ENCODE assay signal across 8 mouse cellular contexts in the genomic region with DNA sequence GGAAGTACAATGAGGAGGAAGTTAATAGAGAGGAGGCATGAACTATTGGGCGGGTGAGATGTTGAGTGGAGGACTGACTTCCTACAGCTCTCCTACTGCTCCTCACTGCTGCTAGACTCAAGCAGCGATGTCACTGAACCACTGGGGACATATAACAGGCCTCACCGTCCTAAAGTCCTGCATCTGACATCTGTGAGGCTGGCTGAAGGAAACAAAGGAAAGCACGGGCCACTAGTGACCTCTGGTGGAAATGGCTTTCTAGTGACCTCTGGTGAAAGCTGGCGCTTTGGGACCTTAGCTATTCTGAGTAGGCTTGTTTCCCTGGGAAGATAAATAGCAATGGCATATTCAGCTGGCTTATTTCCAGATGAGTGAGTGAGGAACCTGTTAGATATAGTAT. TPM values are rescaled to one million over a fixed set of nuclear protein-coding genes. Genes with fewer than 3 reads are reported as not detected.
DNase-seq lines count a peak whose midpoint lies in the region; ATAC-seq and TF ChIP-seq lines count a peak whose summit lies in the region.
"Had no signal": no experiment of that assay in that cellular context is flagged by ENCODE, and none has a peak within 500 bp of the region (broad histone marks: within the 10 kb centered on the region; RNA-seq: fewer than 3 reads in every experiment).

No protein-coding gene starts in this region.

- peak; percentile 41 for DNase-seq in kidney, postnatal 10 days
- peak; percentile 53 for DNase-seq in NIH3T3 (ENCODE audit: low read depth)
- peak; percentile 77 for DNase-seq in embryo, embryonic 10 days (ENCODE audit: low spot score)
- DNase-seq in lung, adult 2 months, result no peak
- DNase-seq in layer of hippocampus, adult 9-11 months, result no peak

- TF ChIP-seq POLR2A in lung, adult 2 months (IDR thresholded peaks at IDR 0.05; ENCODE audit: borderline replicate concordance, extremely low read depth, low read depth, low read length), result no peak

- ATAC-seq in kidney, embryonic 15.5 days (replicated peaks; ENCODE audit: low FRiP score), result no peak
- ATAC-seq in monocyte, adult 5-6 weeks (replicated peaks; ENCODE audit: insufficient number of reproducible peaks, low FRiP score, low TSS enrichment, poor library complexity, severe bottlenecking), result no peak

- H3K36me3 ChIP-seq in kidney, embryonic 15.5 days, result no peaks in the 10 kb centered on the region
- H3K36me3 ChIP-seq: neural tube, embryonic 12.5 days had no signal

- no peak overlapping the region for H3K9ac ChIP-seq in kidney, embryonic 15.5 days
- H3K9ac ChIP-seq: neural tube, embryonic 12.5 days had no signal

- H3K27ac ChIP-seq in kidney, embryonic 15.5 days, result no peak overlapping the region
- H3K27ac ChIP-seq: neural tube, embryonic 12.5 days had no signal

- H3K9me3 ChIP-seq in kidney, embryonic 15.5 days (replicated peaks), result no peaks in the 10 kb centered on the region
- H3K9me3 ChIP-seq: neural tube, embryonic 12.5 days had no signal

- no peaks in the 10 kb centered on the region for H3K4me1 ChIP-seq in kidney, embryonic 15.5 days
- no peaks in the 10 kb centered on the region for H3K4me1 ChIP-seq in lung, adult 2 months (ENCODE audit: control insufficient read depth, insufficient read depth, low read length)
- H3K4me1 ChIP-seq: neural tube, embryonic 12.5 days had no signal

- no peak overlapping the region for H3K4me2 ChIP-seq in kidney, embryonic 15.5 days
- H3K4me2 ChIP-seq: neural tube, embryonic 12.5 days had no signal

- H3K4me3 ChIP-seq in kidney, embryonic 15.5 days (replicated peaks), result no peak overlapping the region
- no peak overlapping the region for H3K4me3 ChIP-seq in lung, adult 2 months (replicated peaks; ENCODE audit: extremely low read depth, low read depth, low read length)
- H3K4me3 ChIP-seq: neural tube, embryonic 12.5 days had no signal

- H3K27me3 ChIP-seq in kidney, embryonic 15.5 days, result no peaks in the 10 kb centered on the region
- H3K27me3 ChIP-seq: neural tube, embryonic 12.5 days had no signal

- TF ChIP-seq CTCF in lung, adult 2 months (IDR thresholded peaks at IDR 0.05; ENCODE audit: insufficient read depth, low read length), result peak; percentile 16; the same call in 1 of the 2 replicates

- 38% methylated on average over 5 of the region's 5 CpGs for WGBS in kidney, embryonic 15.5 days
- WGBS in lung, adult 2 months, result 42% methylated on average over 5 of the region's 5 CpGs

RNA-seq across cellular contexts. Expression of a gene that starts 34.3 kb away (rescaled TPM):
- 12.0 and 12.8 TPM in 2 replicates for polyA plus RNA-seq in kidney, embryonic 15.5 days (2015; fragmentation: Nextera tagmentation; extraction: Ambion mirVana)
- polyA plus RNA-seq in lung, adult 2 months (2012; rRNA removed), result 0.41 and 0.42 TPM in 2 replicates
- total RNA-seq in monocyte, adult 5-6 weeks (2017), result not detected in 3 replicates

RNA-seq across cellular contexts. Expression of a gene that starts 42.6 kb away (rescaled TPM):
- 11.6 and 12.4 TPM in 2 replicates for polyA plus RNA-seq in kidney, embryonic 15.5 days (2015; fragmentation: Nextera tagmentation; extraction: Ambion mirVana)
- 0.57 and 0.93 TPM in 2 replicates for polyA plus RNA-seq in lung, adult 2 months (2012; rRNA removed)
- total RNA-seq in monocyte, adult 5-6 weeks (2017), result not detected in 3 replicates

Comparison
In these comparisons a context has a peak if more than half of its experiments do, and no peak if none do; other contexts are left out.
1. DNase-seq: peak in kidney, postnatal 10 days (single experiment), NIH3T3 (single experiment) and embryo, embryonic 10 days (single experiment); none in lung, adult 2 months (single experiment) and layer of hippocampus, adult 9-11 months (single experiment).